Mouse (Mus musculus) neural tube, embryonic 10.5 days (tissue): ENCODE results near the gene Cops7b.

Experiments
- DNase-seq: peaks from one replicate; pipeline ENCODE4 v3.0.0-alpha.2; 2017; ENCODE audit warnings: low spot score; ENCODE audit errors: extremely low spot score

Gene Cops7b

GRCm38 (mm10) chr1:86596512-86596911 lies 13.8 kb downstream of the Cops7b start:
- DNase-seq, result no peak

- DNase-seq, result peak; percentile 26
Measured at GRCm38 (mm10) chr1:86598516-86598915, 15.8 kb downstream of the Cops7b start.

- DNase-seq, result no peak
Measured at GRCm38 (mm10) chr1:86600117-86600516, 17.4 kb downstream of the Cops7b start.

DNA sequence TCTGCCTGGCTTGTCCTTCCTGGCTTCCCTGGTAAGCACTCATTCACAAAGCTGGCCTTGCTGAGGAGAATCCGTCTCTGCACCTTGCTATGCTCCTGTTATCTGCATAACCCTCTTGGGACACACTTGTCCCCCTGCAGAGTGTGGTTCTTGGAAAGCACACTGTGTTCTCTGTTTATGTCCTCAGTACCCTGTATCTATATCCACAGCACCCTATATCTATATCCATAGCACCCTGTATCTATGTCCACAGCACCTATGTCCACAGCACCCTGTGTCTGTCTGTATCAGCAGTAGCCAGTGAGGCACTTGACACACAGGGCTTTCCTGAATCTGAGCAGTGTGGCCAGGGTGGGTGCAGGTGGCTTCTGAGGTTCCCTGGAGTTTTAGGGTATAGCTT lies 28.2 kb downstream of the Cops7b start:
- no peak for DNase-seq

- DNase-seq, result no peak
Measured at GRCm38 (mm10) chr1:86612081-86612480, 29.4 kb downstream of the Cops7b start.

GRCm38 (mm10) chr1:86614269-86614668 lies 31.6 kb downstream of the Cops7b start:
- DNase-seq, result no peak

- peak; percentile 45 for DNase-seq
Measured at GRCm38 (mm10) chr1:86618454-86619125, 35.9 kb downstream of the Cops7b start.

DNA sequence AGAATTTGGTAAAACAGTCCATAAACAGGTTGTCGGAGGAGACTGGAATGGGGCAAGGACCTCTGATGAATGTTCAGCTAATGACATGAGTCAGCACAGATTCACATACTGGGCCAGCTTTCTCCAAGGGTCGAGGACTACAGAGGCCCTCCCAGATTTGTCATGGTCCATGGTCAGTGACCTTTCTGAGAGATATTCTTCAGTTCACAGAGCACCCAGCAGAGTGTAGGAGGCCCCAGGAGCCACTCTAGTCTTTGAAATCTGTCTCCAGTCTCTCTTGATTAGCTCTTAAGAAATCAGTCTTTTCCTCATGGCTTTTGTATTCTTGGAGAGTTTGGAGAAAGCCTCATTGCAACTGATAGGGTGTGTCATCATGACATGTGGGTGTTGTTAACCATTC lies 39.6 kb downstream of the Cops7b start:
- DNase-seq, result no peak

- no peak for DNase-seq
Measured at GRCm38 (mm10) chr1:86623001-86624000, 40.6 kb downstream of the Cops7b start.

DNA sequence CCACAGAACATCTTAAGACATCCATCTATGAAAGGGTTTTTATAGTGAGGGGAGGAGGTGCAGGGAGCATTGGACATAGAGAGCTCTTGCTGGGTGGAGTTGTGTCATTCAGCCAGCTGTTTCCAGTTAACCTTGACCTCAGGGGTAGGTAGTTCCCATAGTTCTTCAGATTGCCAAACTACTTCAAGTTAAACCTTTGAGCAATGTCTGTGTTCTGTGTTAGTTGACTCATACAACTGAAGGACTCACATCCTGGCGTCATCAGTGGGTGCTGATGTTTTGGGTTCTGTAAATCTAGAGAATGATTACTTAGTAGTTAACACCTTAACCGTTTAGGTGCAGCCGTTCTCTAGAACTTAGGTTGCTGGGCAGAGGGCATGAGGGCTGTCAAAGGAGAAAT lies 45.6 kb downstream of the Cops7b start:
- no peak for DNase-seq

GRCm38 (mm10) chr1:86629936-86630335 lies 47.2 kb downstream of the Cops7b start:
- DNase-seq, result no peak

GRCm38 (mm10) chr1:86630527-86630926 lies 47.8 kb downstream of the Cops7b start:
- DNase-seq, result no peak

DNA sequence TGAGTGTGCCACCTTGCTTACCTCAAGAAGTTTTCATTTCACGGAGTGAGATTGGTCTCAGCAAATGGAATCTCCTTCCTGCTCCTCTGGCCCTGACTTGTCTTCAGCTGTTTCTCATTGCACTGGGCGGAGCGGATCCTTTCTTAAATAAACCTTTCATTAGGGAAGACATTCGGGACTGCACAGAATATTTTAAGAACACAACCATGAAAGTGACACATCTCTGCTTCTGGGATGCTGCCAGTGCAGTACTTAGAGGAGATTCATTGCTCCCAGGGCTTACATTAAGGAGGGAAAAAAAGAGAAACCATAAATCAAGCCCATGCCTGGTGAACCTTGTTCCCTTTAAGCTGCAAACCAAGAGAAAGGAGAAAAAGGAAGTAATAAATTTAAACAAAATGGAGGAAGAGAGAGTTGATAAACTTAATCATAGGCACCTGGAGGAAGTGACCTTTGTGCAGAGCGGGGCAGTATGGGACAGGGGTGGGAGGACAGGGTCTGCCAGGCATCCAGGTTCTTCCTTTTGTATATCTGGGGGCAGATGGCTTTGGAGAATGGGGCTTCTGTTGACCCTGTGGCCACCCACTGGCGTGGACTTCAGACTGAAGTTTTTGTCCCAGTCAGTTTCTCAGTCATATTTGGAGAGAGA lies 50.2 kb downstream of the Cops7b start:
- no peak for DNase-seq

DNA sequence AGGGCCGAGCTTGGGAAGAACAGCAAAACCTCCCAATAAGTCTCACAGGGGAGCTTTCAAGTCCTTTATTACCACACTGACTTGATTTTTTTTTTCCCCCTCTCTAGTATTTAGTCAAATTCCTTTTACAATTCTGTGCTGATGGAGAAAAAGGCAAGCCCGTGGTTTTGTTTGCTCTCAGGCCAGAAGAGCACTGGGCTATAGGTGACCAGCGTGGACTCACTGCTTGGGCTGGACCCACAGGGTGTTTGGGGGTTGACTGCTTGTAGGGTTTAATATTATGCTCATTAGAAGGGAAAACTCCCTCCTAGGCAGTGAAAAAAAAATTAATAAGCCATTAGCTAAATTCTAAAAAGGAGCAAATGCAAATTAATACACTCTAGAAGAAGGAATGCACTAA lies 50.7 kb downstream of the Cops7b start:
- no peak for DNase-seq

DNA sequence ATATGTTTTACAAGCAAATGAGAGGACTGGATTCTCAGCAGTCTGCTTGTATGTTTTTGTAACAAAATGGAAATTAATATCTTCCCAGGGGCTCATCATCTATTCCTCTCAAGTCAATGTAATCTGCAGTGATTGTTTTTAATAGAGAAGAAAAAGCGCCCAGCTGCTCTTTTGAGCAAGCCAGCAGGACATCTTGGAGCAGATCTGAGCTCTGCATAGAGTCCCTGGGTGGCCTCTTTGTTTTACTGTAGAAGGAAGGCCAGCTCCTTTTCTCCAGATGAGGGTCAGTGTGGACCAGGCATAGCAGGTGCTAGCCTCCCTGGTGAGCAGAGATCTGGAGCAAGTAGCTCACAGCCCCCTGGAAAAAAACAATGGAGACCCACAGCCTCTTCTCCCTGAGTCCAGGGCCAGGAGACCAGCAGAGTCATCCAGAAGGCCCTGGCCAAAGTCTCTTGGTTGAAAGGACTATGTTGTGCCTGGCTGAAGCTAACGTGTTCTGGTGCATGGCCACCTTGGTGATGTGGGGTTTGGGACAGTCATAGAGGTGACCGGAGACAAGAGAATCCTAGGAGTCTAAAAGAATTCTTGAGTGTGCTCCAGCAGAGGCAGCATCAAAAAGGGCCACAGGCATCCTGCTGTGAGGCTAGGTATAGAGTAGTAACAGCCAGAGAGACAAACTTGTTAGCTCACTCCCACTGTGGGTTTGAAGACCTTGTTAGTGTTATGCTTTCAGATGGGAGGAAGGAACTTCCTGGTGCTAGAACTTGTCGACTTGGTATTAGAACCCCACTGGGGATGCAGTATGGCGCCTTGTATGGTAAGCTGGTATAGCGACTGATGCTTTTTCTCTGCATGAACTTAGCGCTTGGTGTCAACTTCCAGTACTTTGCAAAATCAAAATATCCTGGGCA lies 51.4 kb downstream of the Cops7b start:
- no peak for DNase-seq

DNA sequence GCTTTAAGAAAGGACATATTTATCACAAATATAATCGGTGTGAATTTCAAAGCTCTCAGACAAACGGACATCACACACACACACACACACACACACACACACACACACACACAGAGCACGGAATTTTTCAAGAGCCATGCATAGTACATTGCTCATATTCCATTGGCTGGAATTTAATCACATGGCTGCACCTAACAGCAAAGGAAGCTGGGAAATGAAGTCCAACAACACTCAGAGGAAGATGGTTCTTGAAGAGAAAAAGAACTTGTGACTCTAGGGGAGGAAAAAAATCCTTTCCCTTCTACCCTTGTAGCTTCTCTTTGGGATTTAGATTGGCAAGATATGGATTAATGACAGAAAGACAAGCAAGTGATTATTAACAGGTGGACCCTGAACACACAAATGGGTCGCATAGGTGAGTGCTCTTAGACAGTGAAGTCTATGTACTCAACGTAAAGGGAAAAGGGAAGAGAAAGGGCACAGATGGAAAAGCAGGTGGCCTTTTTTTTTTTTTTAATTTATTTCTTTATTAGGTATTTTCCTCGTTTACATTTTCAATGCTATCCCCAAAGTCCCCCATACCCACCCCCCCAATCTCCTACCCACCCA lies 52.2 kb downstream of the Cops7b start:
- DNase-seq, result no peak

- DNase-seq, result no peak
Measured at GRCm38 (mm10) chr1:86643101-86643809, 60.6 kb downstream of the Cops7b start.

DNA sequence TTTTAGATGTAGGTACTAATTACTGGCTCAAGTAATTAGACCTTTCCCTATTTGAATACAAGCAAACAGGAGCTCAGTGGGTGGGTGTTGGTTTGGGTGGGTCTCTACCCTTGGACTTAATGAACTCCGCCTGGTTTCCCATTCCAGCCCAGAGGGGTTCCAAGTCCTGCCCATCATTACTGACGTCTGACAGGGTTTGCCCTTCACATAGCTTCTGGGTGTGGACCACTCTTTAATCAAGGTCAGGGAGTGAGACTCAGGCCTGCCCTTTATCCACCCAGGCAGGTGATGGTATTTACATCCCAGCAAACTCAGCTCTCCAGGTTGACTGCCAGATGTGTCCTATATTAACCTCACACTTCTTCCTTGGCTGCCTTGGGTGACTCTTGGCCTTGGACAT lies 64.8 kb downstream of the Cops7b start:
- DNase-seq, result no peak

DNA sequence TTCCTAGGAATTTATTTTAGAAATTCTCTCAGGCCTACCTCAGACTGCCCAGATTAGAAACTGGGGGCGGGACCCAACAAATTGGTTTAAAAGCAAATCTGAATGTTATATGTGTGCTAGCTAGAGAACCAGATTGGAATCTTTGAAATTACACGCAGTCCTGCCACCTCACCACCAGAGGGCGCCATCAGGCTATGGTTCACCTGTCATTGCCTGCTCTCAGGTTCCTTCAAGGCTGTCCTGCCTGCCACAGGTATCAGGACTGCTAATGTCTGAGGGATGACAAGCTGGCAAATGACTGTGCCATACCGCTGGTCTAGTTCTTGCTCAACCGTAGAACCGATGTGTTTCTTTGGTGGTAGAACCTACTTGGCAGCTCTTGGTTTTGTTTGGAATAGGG lies 67.6 kb downstream of the Cops7b start:
- peak; percentile 70 for DNase-seq

- DNase-seq, result no peak
Measured at GRCm38 (mm10) chr1:86652675-86653074, 70.0 kb downstream of the Cops7b start.
